11 mouse cellular contexts compared by ENCODE assay signal in the genomic region with DNA sequence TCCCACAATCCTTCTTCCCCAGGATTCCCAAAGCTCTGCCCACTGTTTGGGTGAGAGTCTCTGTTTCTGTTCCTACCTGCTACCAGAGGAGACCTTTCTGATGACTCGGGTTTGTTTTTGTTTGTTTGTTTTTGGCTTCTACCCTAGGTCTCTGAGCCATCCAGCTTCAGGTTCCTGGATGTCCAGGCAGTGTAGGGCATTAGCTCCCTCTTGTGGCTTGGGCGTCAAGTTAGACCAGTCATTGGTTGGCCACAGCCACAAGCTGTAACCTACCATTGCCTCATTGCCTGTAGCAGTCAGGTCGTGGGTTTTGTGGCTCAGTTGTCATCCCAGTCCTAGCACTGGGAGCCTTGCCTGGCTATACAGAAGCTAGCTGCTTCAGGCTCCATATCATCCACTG.
DNase-seq lines count a peak whose midpoint lies in the region; ATAC-seq and TF ChIP-seq lines count a peak whose summit lies in the region.
"Had no signal": no experiment of that assay in that cellular context is flagged by ENCODE, and none has a peak within 500 bp of the region (broad histone marks: within the 10 kb centered on the region; RNA-seq: fewer than 3 reads in every experiment).

No protein-coding gene starts in this region.

- TF ChIP-seq EP300 in stomach, postnatal 0 days (optimal IDR thresholded peaks at IDR 0.05), result no peak

- 24% methylated on average over 3 of the region's 3 CpGs for WGBS in hindbrain, postnatal 0 days
- 31% methylated on average over 3 of the region's 3 CpGs for WGBS in hindbrain, embryonic 12.5 days
- 37% methylated on average over 3 of the region's 3 CpGs for WGBS in midbrain, postnatal 0 days
- WGBS in midbrain, embryonic 16.5 days, result 18% methylated on average over 3 of the region's 3 CpGs
- 27% methylated on average over 3 of the region's 3 CpGs for WGBS in stomach, postnatal 0 days

- ATAC-seq in hindbrain, postnatal 0 days, result no peak
- ATAC-seq in hindbrain, embryonic 12.5 days (ENCODE audit: low FRiP score), result no peak
- ATAC-seq in midbrain, postnatal 0 days (ENCODE audit: low FRiP score), result no peak
- no peak for ATAC-seq in midbrain, embryonic 16.5 days
- ATAC-seq in stomach, postnatal 0 days (ENCODE audit: low FRiP score, low TSS enrichment), result no peak
- ATAC-seq: activated CD4-positive, CD25-positive, alpha-beta regulatory T cell, adult 4 months had no signal

- DNase-seq in hindbrain, postnatal 0 days (ENCODE audit: low spot score), result no peak
- no peak for DNase-seq in midbrain, postnatal 0 days (ENCODE audit: low spot score)
- peak; percentile 8 for DNase-seq in adrenal gland, postnatal 25 days
- DNase-seq in stomach, postnatal 0 days (ENCODE audit: low spot score), result no peak
- DNase-seq in urinary bladder, postnatal 25 days (ENCODE audit: low spot score), result no peak
- DNase-seq: cerebellum, adult 9-11 months; thymus, postnatal 4 days had no signal

- no peak overlapping the region for H3K4me2 ChIP-seq in hindbrain, postnatal 0 days (ENCODE audit: low read depth, low read length)
- H3K4me2 ChIP-seq in hindbrain, embryonic 12.5 days (replicated peaks), result no peak overlapping the region
- H3K4me2 ChIP-seq in midbrain, postnatal 0 days (ENCODE audit: low read depth, low read length, poor library complexity, severe bottlenecking), result no peak overlapping the region
- no peak overlapping the region for H3K4me2 ChIP-seq in midbrain, embryonic 16.5 days (ENCODE audit: low read length)
- no peak overlapping the region for H3K4me2 ChIP-seq in stomach, postnatal 0 days (replicated peaks; ENCODE audit: low read depth)
- H3K4me2 ChIP-seq: hindbrain, embryonic 13.5 days had no signal

- H3K27ac ChIP-seq in hindbrain, postnatal 0 days, result no peak overlapping the region
- no peak overlapping the region for H3K27ac ChIP-seq in hindbrain, embryonic 12.5 days
- no peak overlapping the region for H3K27ac ChIP-seq in midbrain, postnatal 0 days (ENCODE audit: low read depth, low read length)
- H3K27ac ChIP-seq in midbrain, embryonic 16.5 days (ENCODE audit: low read length), result no peak overlapping the region
- H3K27ac ChIP-seq in stomach, postnatal 0 days (replicated peaks), result no peak overlapping the region
- H3K27ac ChIP-seq: hindbrain, embryonic 13.5 days had no signal

- no peak overlapping the region for H3K9ac ChIP-seq in hindbrain, postnatal 0 days (replicated peaks; ENCODE audit: low read length)
- H3K9ac ChIP-seq in hindbrain, embryonic 12.5 days, result no peak overlapping the region
- H3K9ac ChIP-seq in midbrain, postnatal 0 days (replicated peaks; ENCODE audit: low read length, poor library complexity, severe bottlenecking), result no peak overlapping the region
- H3K9ac ChIP-seq in midbrain, embryonic 16.5 days (ENCODE audit: low read depth, low read length), result no peak overlapping the region
- no peak overlapping the region for H3K9ac ChIP-seq in stomach, postnatal 0 days (ENCODE audit: low read length)
- H3K9ac ChIP-seq: hindbrain, embryonic 13.5 days had no signal

- H3K27me3 ChIP-seq in hindbrain, postnatal 0 days (ENCODE audit: insufficient read depth, low read length), result no peaks in the 10 kb centered on the region
- H3K27me3 ChIP-seq in hindbrain, embryonic 12.5 days, result no peaks in the 10 kb centered on the region
- H3K27me3 ChIP-seq in midbrain, postnatal 0 days (ENCODE audit: insufficient read depth, low read length), result no peaks in the 10 kb centered on the region
- H3K27me3 ChIP-seq in midbrain, embryonic 16.5 days (ENCODE audit: control insufficient read depth, insufficient read depth, low read depth, low read length), result no peaks in the 10 kb centered on the region
- H3K27me3 ChIP-seq in stomach, postnatal 0 days (ENCODE audit: control insufficient read depth, insufficient read depth, low read length), result no peaks in the 10 kb centered on the region
- H3K27me3 ChIP-seq: hindbrain, embryonic 13.5 days had no signal

- H3K9me3 ChIP-seq in hindbrain, postnatal 0 days (ENCODE audit: low read length), result no peaks in the 10 kb centered on the region
- H3K9me3 ChIP-seq in hindbrain, embryonic 12.5 days (replicated peaks), result no peaks in the 10 kb centered on the region
- H3K9me3 ChIP-seq in midbrain, postnatal 0 days (ENCODE audit: low read length), result no peaks in the 10 kb centered on the region
- no peaks in the 10 kb centered on the region for H3K9me3 ChIP-seq in midbrain, embryonic 16.5 days (replicated peaks; ENCODE audit: control insufficient read depth, low read length, poor library complexity, severe bottlenecking)
- H3K9me3 ChIP-seq in stomach, postnatal 0 days (ENCODE audit: control insufficient read depth, low read length), result no peaks in the 10 kb centered on the region
- H3K9me3 ChIP-seq: hindbrain, embryonic 13.5 days had no signal

- no peaks in the 10 kb centered on the region for H3K36me3 ChIP-seq in hindbrain, postnatal 0 days (ENCODE audit: insufficient read depth, low read length)
- H3K36me3 ChIP-seq in hindbrain, embryonic 12.5 days, result no peaks in the 10 kb centered on the region
- H3K36me3 ChIP-seq in midbrain, postnatal 0 days (ENCODE audit: insufficient read depth, low read length), result no peaks in the 10 kb centered on the region
- H3K36me3 ChIP-seq in midbrain, embryonic 16.5 days (ENCODE audit: control insufficient read depth, insufficient read depth, low read length), result no peaks in the 10 kb centered on the region
- no peaks in the 10 kb centered on the region for H3K36me3 ChIP-seq in stomach, postnatal 0 days (ENCODE audit: control insufficient read depth, insufficient read depth, low read length)
- H3K36me3 ChIP-seq: hindbrain, embryonic 13.5 days had no signal

- no peak overlapping the region for H3K4me3 ChIP-seq in hindbrain, postnatal 0 days (ENCODE audit: low read length)
- no peak overlapping the region for H3K4me3 ChIP-seq in hindbrain, embryonic 12.5 days
- H3K4me3 ChIP-seq in midbrain, postnatal 0 days (ENCODE audit: low read depth, low read length), result no peak overlapping the region
- no peak overlapping the region for H3K4me3 ChIP-seq in midbrain, embryonic 16.5 days (ENCODE audit: low read depth, low read length)
- H3K4me3 ChIP-seq in stomach, postnatal 0 days (ENCODE audit: low read depth, low read length), result no peak overlapping the region
- H3K4me3 ChIP-seq: hindbrain, embryonic 13.5 days had no signal

- H3K4me1 ChIP-seq in hindbrain, postnatal 0 days (ENCODE audit: insufficient read depth, low read length), result no peaks in the 10 kb centered on the region
- H3K4me1 ChIP-seq in hindbrain, embryonic 12.5 days, result no peaks in the 10 kb centered on the region
- no peaks in the 10 kb centered on the region for H3K4me1 ChIP-seq in midbrain, postnatal 0 days (ENCODE audit: insufficient read depth, low read length)
- H3K4me1 ChIP-seq in midbrain, embryonic 16.5 days (ENCODE audit: control insufficient read depth, insufficient read depth, low read length), result no peaks in the 10 kb centered on the region
- H3K4me1 ChIP-seq in stomach, postnatal 0 days (replicated peaks; ENCODE audit: control insufficient read depth, insufficient read depth), result no peaks in the 10 kb centered on the region
- H3K4me1 ChIP-seq: hindbrain, embryonic 13.5 days had no signal

- peak; percentile 49 for TF ChIP-seq CTCF in hindbrain, postnatal 0 days (IDR thresholded peaks at IDR 0.05; ENCODE audit: low read depth)
- TF ChIP-seq CTCF in midbrain, postnatal 0 days (IDR thresholded peaks at IDR 0.05), result 0 out of 2 replicates have a peak, but pooled peaks have one; percentile 6
- TF ChIP-seq CTCF in stomach, postnatal 0 days (IDR thresholded peaks at IDR 0.05; ENCODE audit: low read depth), result peak; percentile 54
